Mouse (Mus musculus): Measurements from ENCODE around the gene Cacna1a. TPM values are rescaled to one million over a fixed set of nuclear protein-coding genes. Genes with fewer than 3 reads are reported as not detected.

Cacna1a gene
- polyA plus RNA-seq, 1 experiment, result 30.0 TPM

- H3K4me1 ChIP-seq (ENCODE audit: control insufficient read depth, insufficient read depth, insufficient read length, low read length), result no peaks in the 10 kb centered on the region
- H3K27ac ChIP-seq (replicated peaks; ENCODE audit: low read depth, low read length), result no peak overlapping the region
- H3K4me3 ChIP-seq (ENCODE audit: insufficient read depth, low read depth, low read length), result no peak overlapping the region
Measured at GRCm38 (mm10) chr8:84428034-84428433, 39.8 kb downstream of the Cacna1a start.

GRCm38 (mm10) chr8:84429014-84429413 lies 40.8 kb downstream of the Cacna1a start:
- no peak overlapping the region for H3K4me3 ChIP-seq (ENCODE audit: insufficient read depth, low read depth, low read length)
- H3K27ac ChIP-seq (replicated peaks; ENCODE audit: low read depth, low read length), result no peak overlapping the region
- no peaks in the 10 kb centered on the region for H3K4me1 ChIP-seq (ENCODE audit: control insufficient read depth, insufficient read depth, insufficient read length, low read length)

GRCm38 (mm10) chr8:84429492-84429891 lies 41.3 kb downstream of the Cacna1a start:
- Histone ChIP-seq H3K27ac (replicated peaks; ENCODE audit: low read depth, low read length) (no peak overlapping the region), H3K4me1 (ENCODE audit: control insufficient read depth, insufficient read depth, insufficient read length, low read length) (no peaks in the 10 kb centered on the region), H3K4me3 (ENCODE audit: insufficient read depth, low read depth, low read length) (no peak overlapping the region)

- Histone ChIP-seq H3K4me1 (ENCODE audit: control insufficient read depth, insufficient read depth, insufficient read length, low read length) (no peaks in the 10 kb centered on the region; the same call in 1 of the 2 replicates), H3K4me3 (ENCODE audit: insufficient read depth, low read depth, low read length) (no peak overlapping the region), H3K27ac (replicated peaks; ENCODE audit: low read depth, low read length) (no peak overlapping the region)
Measured at GRCm38 (mm10) chr8:84435370-84435769, 47.1 kb downstream of the Cacna1a start.

- no peak overlapping the region for H3K27ac ChIP-seq (replicated peaks; ENCODE audit: low read depth, low read length)
- H3K4me1 ChIP-seq (ENCODE audit: control insufficient read depth, insufficient read depth, insufficient read length, low read length), result no peaks in the 10 kb centered on the region; the same call in 1 of the 2 replicates
- no peak overlapping the region for H3K4me3 ChIP-seq (ENCODE audit: insufficient read depth, low read depth, low read length)
Measured at GRCm38 (mm10) chr8:84439813-84440212, 51.6 kb downstream of the Cacna1a start.

GRCm38 (mm10) chr8:84442043-84442442 lies 53.8 kb downstream of the Cacna1a start:
- Histone ChIP-seq H3K4me3 (ENCODE audit: insufficient read depth, low read depth, low read length) (no peak overlapping the region), H3K4me1 (ENCODE audit: control insufficient read depth, insufficient read depth, insufficient read length, low read length) (no peaks in the 10 kb centered on the region; the same call in 1 of the 2 replicates), H3K27ac (replicated peaks; ENCODE audit: low read depth, low read length) (no peak overlapping the region)

- Histone ChIP-seq H3K4me3 (ENCODE audit: insufficient read depth, low read depth, low read length) (no peak overlapping the region), H3K4me1 (ENCODE audit: control insufficient read depth, insufficient read depth, insufficient read length, low read length) (no peaks in the 10 kb centered on the region), H3K27ac (replicated peaks; ENCODE audit: low read depth, low read length) (no peak overlapping the region)
Measured at GRCm38 (mm10) chr8:84446571-84446991, 58.3 kb downstream of the Cacna1a start.

- Histone ChIP-seq H3K27ac (replicated peaks; ENCODE audit: low read depth, low read length) (no peak overlapping the region), H3K4me1 (ENCODE audit: control insufficient read depth, insufficient read depth, insufficient read length, low read length) (no peaks in the 10 kb centered on the region), H3K4me3 (ENCODE audit: insufficient read depth, low read depth, low read length) (no peak overlapping the region)
Measured at GRCm38 (mm10) chr8:84454532-84454931, 66.3 kb downstream of the Cacna1a start.

- no peaks in the 10 kb centered on the region for H3K4me1 ChIP-seq (ENCODE audit: control insufficient read depth, insufficient read depth, insufficient read length, low read length)
- H3K27ac ChIP-seq (replicated peaks; ENCODE audit: low read depth, low read length), result no peak overlapping the region
- no peak overlapping the region for H3K4me3 ChIP-seq (ENCODE audit: insufficient read depth, low read depth, low read length)
Measured at GRCm38 (mm10) chr8:84458853-84459252, 70.6 kb downstream of the Cacna1a start.

- Histone ChIP-seq H3K4me3 (ENCODE audit: insufficient read depth, low read depth, low read length) (no peak overlapping the region), H3K4me1 (ENCODE audit: control insufficient read depth, insufficient read depth, insufficient read length, low read length) (no peaks in the 10 kb centered on the region), H3K27ac (replicated peaks; ENCODE audit: low read depth, low read length) (no peak overlapping the region)
Measured at GRCm38 (mm10) chr8:84459276-84459675, 71.0 kb downstream of the Cacna1a start.

GRCm38 (mm10) chr8:84460698-84461097 lies 72.5 kb downstream of the Cacna1a start:
- Histone ChIP-seq H3K4me1 (ENCODE audit: control insufficient read depth, insufficient read depth, insufficient read length, low read length) (no peaks in the 10 kb centered on the region), H3K27ac (replicated peaks; ENCODE audit: low read depth, low read length) (no peak overlapping the region), H3K4me3 (ENCODE audit: insufficient read depth, low read depth, low read length) (no peak overlapping the region)

- Histone ChIP-seq H3K27ac (replicated peaks; ENCODE audit: low read depth, low read length) (no peak overlapping the region), H3K4me1 (ENCODE audit: control insufficient read depth, insufficient read depth, insufficient read length, low read length) (no peaks in the 10 kb centered on the region), H3K4me3 (ENCODE audit: insufficient read depth, low read depth, low read length) (no peak overlapping the region)
Measured at GRCm38 (mm10) chr8:84466932-84467331, 78.7 kb downstream of the Cacna1a start.

GRCm38 (mm10) chr8:84469076-84469475 lies 80.8 kb downstream of the Cacna1a start:
- Histone ChIP-seq H3K4me3 (ENCODE audit: insufficient read depth, low read depth, low read length) (no peak overlapping the region), H3K27ac (replicated peaks; ENCODE audit: low read depth, low read length) (no peak overlapping the region), H3K4me1 (ENCODE audit: control insufficient read depth, insufficient read depth, insufficient read length, low read length) (no peaks in the 10 kb centered on the region)

GRCm38 (mm10) chr8:84471271-84471995 lies 83.2 kb downstream of the Cacna1a start:
- no peak overlapping the region for H3K27ac ChIP-seq (replicated peaks; ENCODE audit: low read depth, low read length)
- no peak overlapping the region for H3K4me3 ChIP-seq (ENCODE audit: insufficient read depth, low read depth, low read length)
- H3K4me1 ChIP-seq (ENCODE audit: control insufficient read depth, insufficient read depth, insufficient read length, low read length), result no peaks in the 10 kb centered on the region

- H3K4me1 ChIP-seq (ENCODE audit: control insufficient read depth, insufficient read depth, insufficient read length, low read length), result no peaks in the 10 kb centered on the region
- no peak overlapping the region for H3K4me3 ChIP-seq (ENCODE audit: insufficient read depth, low read depth, low read length)
Measured at GRCm38 (mm10) chr8:84474456-84474855, 86.2 kb downstream of the Cacna1a start.

GRCm38 (mm10) chr8:84477341-84477740 lies 89.1 kb downstream of the Cacna1a start:
- Histone ChIP-seq H3K27ac (replicated peaks; ENCODE audit: low read depth, low read length) (no peak overlapping the region), H3K4me1 (ENCODE audit: control insufficient read depth, insufficient read depth, insufficient read length, low read length) (no peaks in the 10 kb centered on the region), H3K4me3 (ENCODE audit: insufficient read depth, low read depth, low read length) (no peak overlapping the region)

More at GRCm38 (mm10) chr8:84474456-84474855, 86.2 kb downstream of the Cacna1a start:
- H3K27ac ChIP-seq (replicated peaks; ENCODE audit: low read depth, low read length), result no peak overlapping the region

Data from brown adipose tissue, adult 24 weeks (tissue).